Mouse (Mus musculus) heart, embryonic 14.5 days (tissue): ENCODE results near the gene Dlk1. TPM values are rescaled to one million over a fixed set of nuclear protein-coding genes. Genes with fewer than 3 reads are reported as not detected.

ENCODE experiments used
- ATAC-seq: fragments of 200-750 bp; cut with Nextera tagmentation; 2 replicates; pipeline ENCODE4 v1.8.0; 2017; ENCODE audit warnings: low read depth, moderate TSS enrichment; ENCODE audit not compliant: insufficient number of reproducible peaks, insufficient read depth, low FRiP score
- H3K27ac ChIP-seq, 2 experiments: fragments of 200-500 bp in 1 of 2; fragments of 300-500 bp in 1 of 2; sonication (generic) in 1 of 2; replicated peaks in 1 of 2; 2 replicates each; pipeline ENCODE4 v1.5.1; 2012 to 2014; ENCODE audit warnings: low read depth in 2 of 2, low read length in 2 of 2, control low read depth in 1 of 2, mild to moderate bottlenecking in 1 of 2, mixed read lengths in 1 of 2; ENCODE audit not compliant: control insufficient read depth in 1 of 2, insufficient read depth in 1 of 2
- H3K27me3 ChIP-seq: fragments of 300-500 bp; sonication (generic); 2 replicates; pipeline ENCODE4 v1.6.1; 2014; ENCODE audit warnings: mild to moderate bottlenecking, low read length, control low read depth; ENCODE audit not compliant: control insufficient read depth, insufficient read depth
- H3K36me3 ChIP-seq: fragments of 300-500 bp; sonication (generic); 2 replicates; pipeline ENCODE4 v1.6.1; 2014; ENCODE audit warnings: mild to moderate bottlenecking, control low read depth, low read length, mixed read lengths; ENCODE audit not compliant: control insufficient read depth, insufficient read depth
- H3K4me1 ChIP-seq, 2 experiments: fragments of 200-500 bp in 1 of 2; fragments of 300-500 bp in 1 of 2; sonication (generic) in 1 of 2; 2 replicates each; pipeline ENCODE4 v1.6.1; 2012 to 2014; ENCODE audit warnings: low read length in 2 of 2, control low read depth in 1 of 2, mixed read lengths in 1 of 2; ENCODE audit not compliant: control insufficient read depth in 2 of 2, insufficient read depth in 2 of 2
- H3K4me2 ChIP-seq: fragments of 300-500 bp; sonication (generic); 2 replicates; pipeline ENCODE4 v1.6.1; 2014; ENCODE audit warnings: mild to moderate bottlenecking, low read length
- H3K4me3 ChIP-seq, 2 experiments: fragments of 200-500 bp in 1 of 2; fragments of 300-500 bp in 1 of 2; sonication (generic) in 1 of 2; 2 replicates each; pipeline ENCODE4 v1.5.1; 2012 to 2014; ENCODE audit warnings: low read length in 2 of 2, mild to moderate bottlenecking in 2 of 2, control low read depth in 1 of 2, low read depth in 1 of 2, moderate library complexity in 1 of 2; ENCODE audit not compliant: control insufficient read depth in 1 of 2, insufficient read depth in 1 of 2
- H3K9ac ChIP-seq: fragments of 300-500 bp; sonication (generic); 2 replicates; pipeline ENCODE4 v1.6.1; 2014; ENCODE audit warnings: mild to moderate bottlenecking, low read length
- H3K9me3 ChIP-seq: fragments of 300-500 bp; sonication (generic); 2 replicates; pipeline ENCODE4 v1.6.1; 2016; ENCODE audit warnings: low read length, control low read depth; ENCODE audit not compliant: control insufficient read depth
- WGBS: fragments of 180-500 bp; shearing (Covaris S2); extraction: QIAGEN DNeasy Blood & Tissue Kit; methylation state at CpG from one replicate; pipeline ENCODE4 v1.1.7; 2014; 5-methylcytosine and 5-hydroxymethylcytosine counted together
- polyA plus RNA-seq: library from polyadenylated mRNA; unstranded; fragments of >200 nt; fragmentation: Nextera tagmentation; extraction: Ambion mirVana; gene quantifications from 2 replicates; pipeline ENCODE4 v1.2.1, GENCODE M21; 2014

Gene Dlk1
- polyA plus RNA-seq, result 64.2 and 84.4 TPM in 2 replicates

- peak within 1 kb of the TSS; percentile 39 to 44 for H3K4me3 ChIP-seq
- H3K4me1 ChIP-seq, result peaks cover 5 to 18% of the 10 kb centered on the region in 2 experiments
- peak within 1 kb of the TSS; percentile 73 for H3K4me2 ChIP-seq
- 8% methylated on average over 12 of the region's 13 CpGs for WGBS
- H3K27me3 ChIP-seq, result peaks cover 81% of the 10 kb centered on the region
- peak within 1 kb of the TSS; percentile 61; the same call in 1 of the 2 replicates for H3K9ac ChIP-seq
- no peaks in the 10 kb centered on the region for H3K36me3 ChIP-seq
- H3K9me3 ChIP-seq, result no peaks in the 10 kb centered on the region
- ATAC-seq, result no peak
- H3K27ac ChIP-seq, result no peak within 1 kb of the TSS
Observed at GRCm38 (mm10) chr12:109452592-109452991, at the start of gene Dlk1. Dlk1 (plus strand) TSS chr12:109452823.

DNA sequence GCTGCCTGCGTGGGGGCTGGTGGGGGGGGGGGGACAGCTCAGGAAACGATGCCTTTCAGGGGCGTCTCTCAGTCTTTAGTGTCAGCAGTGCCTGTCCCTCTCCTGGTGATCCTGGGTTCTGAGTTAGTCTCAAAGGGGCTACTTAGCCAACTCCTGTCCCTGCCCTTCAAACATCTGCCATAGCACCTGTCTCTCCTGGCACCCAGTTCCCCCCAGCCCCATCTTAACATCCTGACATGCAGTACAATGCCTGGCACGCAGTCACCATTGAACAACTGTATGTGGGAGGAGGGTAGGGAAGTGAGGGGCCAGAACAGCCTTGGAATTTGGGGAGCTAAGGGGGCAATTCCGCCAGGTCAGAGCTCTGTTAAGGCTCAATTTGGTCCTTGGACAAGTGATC is 49.7 kb upstream of the Dlk1 start:
- Histone ChIP-seq H3K27ac (peak overlapping the region; percentile 75 to 84), H3K4me1 (peaks cover 39 to 41% of the 10 kb centered on the region in 2 experiments), H3K4me3 (no peak overlapping the region), H3K27me3 (no peaks in the 10 kb centered on the region), H3K4me2 (no peak overlapping the region), H3K9ac (no peak overlapping the region), H3K36me3 (no peaks in the 10 kb centered on the region), H3K9me3 (no peaks in the 10 kb centered on the region)
- WGBS, result 60% methylated on average over 5 of the region's 5 CpGs
- no peak for ATAC-seq

DNA sequence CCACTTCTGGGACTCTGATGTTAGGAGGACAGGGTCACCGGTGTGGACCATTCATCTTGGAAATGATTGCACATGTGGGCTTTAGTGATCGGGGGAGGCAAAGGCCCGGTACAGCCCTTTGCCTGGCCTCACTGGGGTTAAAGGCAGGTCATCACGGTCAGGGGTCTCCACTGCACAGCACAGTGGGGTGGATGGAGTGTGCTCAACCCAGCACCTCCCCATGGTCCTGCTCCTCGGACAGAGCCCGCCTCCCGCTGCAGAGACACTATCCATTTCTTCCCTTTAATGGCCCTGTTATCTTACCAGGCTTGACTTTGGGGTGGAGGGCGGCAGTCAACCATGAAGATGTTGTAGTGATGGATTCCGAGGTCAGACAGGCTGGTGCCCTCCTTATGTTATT is 48.9 kb upstream of the Dlk1 start:
- Histone ChIP-seq H3K27me3 (no peaks in the 10 kb centered on the region), H3K4me2 (no peak overlapping the region), H3K36me3 (no peaks in the 10 kb centered on the region), H3K9me3 (no peaks in the 10 kb centered on the region), H3K4me1 (peaks cover 34 to 36% of the 10 kb centered on the region in 2 experiments), H3K4me3 (no peak overlapping the region), H3K27ac (no peak overlapping the region), H3K9ac (no peak overlapping the region)
- 82% methylated on average over 9 of the region's 9 CpGs for WGBS
- ATAC-seq, result no peak

DNA sequence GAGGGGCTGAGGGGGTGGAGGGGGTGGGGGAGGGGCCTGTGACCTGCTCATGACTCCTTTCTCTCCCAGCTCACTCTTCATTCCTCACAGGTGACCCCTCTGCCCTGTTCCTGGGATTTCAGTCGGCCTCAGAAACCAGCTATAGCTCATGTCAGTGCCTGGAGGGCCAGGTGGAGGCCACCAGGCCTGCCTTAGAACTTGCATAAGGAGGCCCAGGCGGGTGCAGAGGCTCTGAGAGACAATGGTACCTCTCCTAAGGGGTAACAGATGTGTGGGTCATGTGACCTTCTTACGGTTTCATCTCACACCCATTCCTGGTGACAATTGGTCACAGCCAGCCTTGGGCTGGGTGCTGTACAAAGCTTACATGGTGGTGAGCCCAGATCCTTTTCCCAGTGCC is 46.6 kb upstream of the Dlk1 start:
- H3K27me3 ChIP-seq, result no peaks in the 10 kb centered on the region
- H3K4me3 ChIP-seq, result no peak overlapping the region
- no peak overlapping the region for H3K4me2 ChIP-seq
- WGBS, result 50% methylated on average over 3 of the region's 3 CpGs
- no peak for ATAC-seq
- no peaks in the 10 kb centered on the region for H3K9me3 ChIP-seq
- H3K27ac ChIP-seq, result no peak overlapping the region
- no peak overlapping the region for H3K9ac ChIP-seq
- no peaks in the 10 kb centered on the region for H3K36me3 ChIP-seq
- H3K4me1 ChIP-seq, result peaks cover 21 to 23% of the 10 kb centered on the region in 2 experiments

GRCm38 (mm10) chr12:109410723-109411122 is 41.9 kb upstream of the Dlk1 start:
- H3K27me3 ChIP-seq, result no peaks in the 10 kb centered on the region
- peaks cover 18 to 21% of the 10 kb centered on the region in 2 experiments for H3K4me1 ChIP-seq
- 62% methylated on average over 11 of the region's 11 CpGs for WGBS
- no peak overlapping the region for H3K4me2 ChIP-seq
- H3K9ac ChIP-seq, result no peak overlapping the region
- no peak overlapping the region for H3K27ac ChIP-seq
- no peak for ATAC-seq
- H3K4me3 ChIP-seq, result no peak overlapping the region
- no peaks in the 10 kb centered on the region for H3K36me3 ChIP-seq
- H3K9me3 ChIP-seq, result no peaks in the 10 kb centered on the region

GRCm38 (mm10) chr12:109411172-109412070 is 41.2 kb upstream of the Dlk1 start:
- WGBS, result 66% methylated on average over 9 of the region's 9 CpGs
- no peak for ATAC-seq
- peaks cover 18 to 21% of the 10 kb centered on the region in 2 experiments for H3K4me1 ChIP-seq

DNA sequence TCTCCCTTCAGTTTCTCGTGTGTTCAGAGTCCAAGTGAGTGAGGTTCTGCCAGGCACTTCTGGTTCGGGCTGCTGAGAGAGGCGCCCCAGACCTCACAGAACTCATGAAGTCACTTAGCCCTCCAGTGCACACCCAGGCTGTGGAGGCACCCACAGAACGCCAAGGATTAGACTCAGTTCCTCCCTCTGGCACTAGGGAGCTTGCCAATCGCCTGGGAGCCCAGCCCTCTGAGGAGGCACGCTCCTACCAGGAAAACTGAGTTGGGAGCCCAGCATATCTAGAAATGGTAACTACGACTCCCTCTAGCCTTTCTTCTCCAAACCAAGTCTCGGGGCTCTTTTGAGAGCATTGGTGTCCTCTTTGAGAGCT is 40.6 kb upstream of the Dlk1 start:
- 70% methylated on average over 8 of the region's 8 CpGs for WGBS
- ATAC-seq, result no peak
- H3K4me1 ChIP-seq, result peaks cover 19 to 25% of the 10 kb centered on the region in 2 experiments
- no peaks in the 10 kb centered on the region for H3K36me3 ChIP-seq
- no peak overlapping the region for H3K9ac ChIP-seq
- H3K27me3 ChIP-seq, result no peaks in the 10 kb centered on the region
- H3K4me3 ChIP-seq, result no peak overlapping the region
- H3K27ac ChIP-seq, result peak overlapping the region in 1 of 2 experiments; percentile 28; a peak in 2 of 4 replicates
- H3K4me2 ChIP-seq, result no peak overlapping the region
- H3K9me3 ChIP-seq, result no peaks in the 10 kb centered on the region

More at GRCm38 (mm10) chr12:109411172-109412070, 41.2 kb upstream of the Dlk1 start:
- Histone ChIP-seq H3K36me3 (no peaks in the 10 kb centered on the region), H3K27ac (peak overlapping the region in 1 of 2 experiments; percentile 28; a peak in 1 of 4 replicates), H3K4me3 (no peak overlapping the region), H3K4me2 (no peak overlapping the region), H3K9ac (no peak overlapping the region), H3K27me3 (no peaks in the 10 kb centered on the region), H3K9me3 (no peaks in the 10 kb centered on the region)
